Mouse (Mus musculus) skeletal muscle tissue, postnatal 0 days (tissue): ENCODE data around the gene H2-Q10. TPM values are rescaled to one million over a fixed set of nuclear protein-coding genes. Genes with fewer than 3 reads are reported as not detected.

ENCODE experiments used
- polyA plus RNA-seq: library from polyadenylated mRNA; unstranded; fragments of >200 nt; fragmentation: Nextera tagmentation; extraction: Ambion mirVana; gene quantifications from 2 replicates; pipeline ENCODE4 v1.2.1, GENCODE M21; 2015

The H2-Q10 gene
- polyA plus RNA-seq, result 0.62 and 1.2 TPM in 2 replicates

DNA sequence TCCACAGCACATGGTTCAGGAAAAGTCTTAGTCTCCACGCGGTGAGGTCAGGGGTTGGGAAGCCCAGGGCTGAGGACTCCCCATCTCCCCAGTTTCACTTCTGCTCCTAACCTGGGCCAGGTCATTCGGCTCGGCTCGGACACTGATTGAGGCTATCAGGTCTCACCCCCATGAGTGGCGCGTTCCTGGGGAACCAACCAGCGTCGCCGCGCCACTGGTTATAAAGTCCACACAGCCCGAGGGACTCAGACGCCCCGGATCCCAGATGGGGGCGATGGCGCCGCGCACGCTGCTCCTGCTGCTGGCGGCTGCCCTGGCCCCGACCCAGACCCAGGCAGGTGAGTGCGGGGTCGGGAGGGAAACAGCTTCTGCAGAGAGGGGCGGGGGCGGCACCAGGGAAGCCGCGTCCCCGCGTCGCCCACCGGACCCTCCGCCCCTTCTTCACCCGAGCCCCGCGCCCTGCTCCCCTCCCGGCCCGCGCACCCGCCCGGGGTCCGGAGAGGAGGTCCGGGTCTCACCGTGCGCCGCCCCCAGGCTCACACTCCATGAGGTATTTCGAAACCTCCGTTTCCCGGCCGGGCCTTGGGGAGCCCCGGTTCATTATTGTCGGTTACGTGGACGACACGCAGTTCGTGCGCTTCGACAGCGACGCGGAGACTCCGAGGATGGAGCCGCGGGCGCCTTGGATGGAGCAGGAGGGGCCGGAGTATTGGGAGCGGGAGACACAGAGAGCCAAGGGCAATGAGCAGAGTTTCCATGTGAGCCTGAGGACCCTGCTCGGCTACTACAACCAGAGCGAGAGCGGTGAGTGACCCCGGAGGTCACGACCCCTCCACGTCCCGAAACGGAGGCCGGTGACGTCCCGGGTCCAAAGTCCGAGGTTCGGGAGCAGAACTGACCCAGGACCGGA is at the start of gene H2-Q10:
Gene H2-Q10, plus strand, starts transcription at position 248 of the 910 bp plus-strand sequence.

DNA sequence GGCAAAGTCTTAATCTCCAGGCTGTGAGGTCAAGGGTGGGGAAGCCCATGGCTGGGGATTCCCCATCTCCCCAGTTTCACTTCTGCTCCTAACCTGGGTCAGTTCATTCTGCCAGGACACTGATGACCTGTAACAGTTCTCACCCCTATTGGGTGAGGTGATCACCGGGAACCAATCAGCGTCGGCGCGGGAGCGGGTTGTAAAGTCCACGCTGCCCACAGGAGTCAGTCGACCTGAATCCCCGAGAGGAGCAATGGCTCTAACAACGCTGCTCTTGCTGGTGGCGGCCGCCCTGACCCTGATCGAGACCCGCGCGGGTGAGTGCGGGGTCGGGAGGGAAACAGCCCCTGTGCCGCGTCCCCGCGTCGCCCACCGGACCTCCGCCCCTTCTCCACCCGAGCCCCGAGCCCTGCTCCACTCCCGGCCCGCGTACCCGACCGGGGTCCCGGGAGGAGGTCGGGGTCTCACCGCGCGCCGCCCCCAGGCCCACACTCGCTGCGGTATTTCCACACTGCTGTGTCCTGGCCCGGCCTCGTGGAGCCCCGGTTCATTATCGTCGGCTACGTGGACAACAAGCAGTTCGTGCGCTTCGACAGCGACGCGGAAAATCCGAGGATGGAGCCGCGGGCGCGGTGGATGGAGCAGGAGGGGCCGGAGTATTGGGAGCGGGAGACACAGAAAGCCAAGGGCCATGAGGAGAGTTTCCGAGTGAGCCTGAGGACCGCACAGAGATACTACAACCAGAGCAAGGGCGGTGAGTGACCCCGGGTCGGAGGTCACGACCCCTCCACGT is 45.1 kb upstream of the H2-Q10 start, which contains the start of gene H2-Q6:
Gene H2-Q6, plus strand, starts transcription at position 227 of the 793 bp plus-strand sequence.

DNA sequence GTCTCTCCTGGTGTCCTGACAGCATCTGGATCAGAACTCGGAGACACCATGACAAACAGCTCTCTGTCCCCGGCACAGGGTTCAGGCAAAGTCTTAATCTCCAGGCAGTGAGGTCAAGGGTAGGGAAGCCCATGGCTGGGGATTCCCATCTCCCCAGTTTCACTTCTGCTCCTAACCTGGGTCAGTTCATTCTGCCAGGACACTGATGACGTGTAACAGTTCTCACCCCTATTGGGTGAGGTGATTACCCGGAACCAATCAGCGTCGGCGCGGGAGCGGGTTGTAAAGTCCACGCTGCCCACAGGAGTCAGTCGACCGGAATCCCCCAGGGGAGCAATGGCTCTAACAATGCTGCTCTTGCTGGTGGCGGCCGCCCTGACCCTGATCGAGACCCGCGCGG is 31.0 kb upstream of the H2-Q10 start, which contains the start of gene H2-Q7:
Gene H2-Q7, plus strand, starts transcription at position 271 of the 400 bp plus-strand sequence.

DNA sequence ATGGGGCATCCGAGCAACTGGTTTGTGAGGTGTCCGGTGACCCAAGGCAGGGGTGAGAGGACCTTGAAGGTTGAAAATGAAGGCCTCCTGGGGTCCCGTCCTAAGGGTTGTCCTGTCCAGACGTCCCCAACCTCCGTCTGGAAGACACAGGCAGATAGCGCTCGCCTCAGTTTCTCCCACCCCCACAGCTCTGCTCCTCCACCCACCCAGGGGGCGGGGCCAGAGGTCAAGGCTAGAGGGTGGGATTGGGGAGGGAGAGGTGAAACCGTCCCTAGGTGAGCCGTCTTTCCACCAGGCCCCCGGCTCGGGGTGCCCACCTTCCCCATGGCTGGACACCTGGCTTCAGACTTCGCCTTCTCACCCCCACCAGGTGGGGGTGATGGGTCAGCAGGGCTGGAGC is 35.9 kb downstream of the H2-Q10 start, which contains the start of gene Pou5f1:
Gene Pou5f1, plus strand, starts transcription at position 243 of the 400 bp plus-strand sequence.

DNA sequence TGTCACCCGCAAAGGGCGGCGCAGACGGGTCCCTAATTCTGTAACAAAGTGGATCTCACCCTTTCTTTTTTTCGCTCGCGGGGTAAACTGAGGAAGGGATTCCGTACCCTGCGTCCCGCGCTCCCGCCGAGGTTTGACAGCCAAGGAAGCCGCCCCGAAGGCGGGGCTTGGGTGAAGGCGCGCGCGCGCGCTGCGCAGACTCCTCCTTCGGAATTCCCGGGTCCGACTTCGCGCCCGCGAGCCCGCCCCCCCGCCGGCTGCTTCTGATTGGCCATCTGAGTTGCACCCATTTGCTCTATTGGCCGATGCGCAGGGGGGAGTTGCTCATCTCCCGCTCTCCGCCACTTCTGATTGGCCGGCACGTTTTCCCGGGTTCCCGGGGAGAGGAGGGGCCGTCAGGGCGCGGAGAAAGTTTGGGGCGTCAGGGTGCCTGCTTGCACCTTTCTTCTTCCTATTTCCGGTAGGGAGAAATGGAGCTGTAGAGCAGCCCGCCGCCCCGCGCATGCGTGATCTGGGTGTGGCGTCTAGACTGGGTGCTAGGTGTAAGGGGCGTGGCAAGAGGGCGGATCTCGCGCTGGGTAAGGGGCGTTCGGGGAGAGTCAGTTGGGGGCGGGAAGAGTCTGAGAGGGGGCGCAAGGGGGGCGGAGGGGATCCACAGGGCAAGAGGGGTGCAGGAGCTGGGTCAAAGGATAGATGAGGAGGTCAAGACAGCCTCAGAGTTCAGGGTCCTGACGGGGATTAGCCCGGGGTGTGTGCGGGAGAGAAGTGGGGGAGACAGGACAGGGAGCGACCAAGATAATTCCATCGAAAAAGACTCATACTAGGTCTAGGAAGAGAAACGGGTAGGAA is 47.0 kb downstream of the H2-Q10 start, which contains the start of the genes Tcf19 and Cchcr1:
Gene Tcf19, minus strand, starts transcription at position 173 of the 849 bp plus-strand sequence.
Gene Cchcr1, plus strand, starts transcription at position 449 of the 849 bp plus-strand sequence.

Other genes with a start within 250 kb of the H2-Q10 start
- gene Gm16181, start 249.3 kb upstream of the H2-Q10 start, polyA plus RNA-seq, result 0.40 and 0.83 TPM in 2 replicates
- gene Atp6v1g2, start 236.4 kb upstream of the H2-Q10 start, polyA plus RNA-seq, result 3.3 and 3.9 TPM in 2 replicates
- 8.5 and 8.8 TPM in 2 replicates for gene Nfkbil1, start 234.3 kb upstream of the H2-Q10 start, polyA plus RNA-seq
- gene Ddx39b, start 228.3 kb upstream of the H2-Q10 start, polyA plus RNA-seq, result 131 and 157 TPM in 2 replicates
- gene H2-D1, start 207.4 kb upstream of the H2-Q10 start, polyA plus RNA-seq, result 113 and 180 TPM in 2 replicates
- not detected in 2 replicates for gene H2-Q1, start 149.7 kb upstream of the H2-Q10 start, polyA plus RNA-seq
- not detected in 2 replicates for gene H2-Q2, start 127.8 kb upstream of the H2-Q10 start, polyA plus RNA-seq
- 2.4 and 3.8 TPM in 2 replicates for gene H2-Q4, start 90.5 kb upstream of the H2-Q10 start, polyA plus RNA-seq
- gene H2-Q6, start 45.2 kb upstream of the H2-Q10 start, polyA plus RNA-seq, result 0.49 and 0.79 TPM in 2 replicates
- gene H2-Q7, start 30.9 kb upstream of the H2-Q10 start, polyA plus RNA-seq, result 1.3 and 1.7 TPM in 2 replicates
- gene Pou5f1, start 35.9 kb downstream of the H2-Q10 start, polyA plus RNA-seq, result not detected in 2 replicates
- gene Tcf19, start 46.7 kb downstream of the H2-Q10 start, polyA plus RNA-seq, result 20.3 and 26.5 TPM in 2 replicates
- 3.9 and 5.0 TPM in 2 replicates for gene Cchcr1, start 47.0 kb downstream of the H2-Q10 start, polyA plus RNA-seq
- not detected in 2 replicates for gene Psors1c2, start 63.1 kb downstream of the H2-Q10 start, polyA plus RNA-seq
- 0.42 and 7.0 TPM in 2 replicates for gene Cdsn, start 82.0 kb downstream of the H2-Q10 start, polyA plus RNA-seq
- not detected in 2 replicates for gene 2300002M23Rik, start 97.4 kb downstream of the H2-Q10 start, polyA plus RNA-seq
- not detected in 2 replicates for gene Sfta2, start 131.5 kb downstream of the H2-Q10 start, polyA plus RNA-seq
- not detected in 2 replicates for gene Gm9573, start 156.5 kb downstream of the H2-Q10 start, polyA plus RNA-seq
- gene Mucl3, start 173.6 kb downstream of the H2-Q10 start, polyA plus RNA-seq, result not detected in 2 replicates
- gene Vars2, start 197.5 kb downstream of the H2-Q10 start, polyA plus RNA-seq, result 7.1 and 7.7 TPM in 2 replicates
- gene Gtf2h4, start 203.7 kb downstream of the H2-Q10 start, polyA plus RNA-seq, result 26.0 and 26.3 TPM in 2 replicates
- gene Ddr1, start 234.5 kb downstream of the H2-Q10 start, polyA plus RNA-seq, result 31.1 and 31.6 TPM in 2 replicates